Mouse (Mus musculus) bone marrow macrophage, adult 2 months (primary cell): ENCODE measurements around the gene Ipmk.

ENCODE experiments used
- CTCF ChIP-seq: IDR thresholded peaks from 2 replicates; pipeline ENCODE4 v1.5.1; 2012; ENCODE audit warnings: low read depth, mild to moderate bottlenecking, low read length, moderate library complexity
- POLR2A ChIP-seq: IDR thresholded peaks from 2 replicates; pipeline ENCODE4 v1.6.1; 2012; ENCODE audit warnings: mild to moderate bottlenecking, low read depth, low read length, borderline replicate concordance

- TF ChIP-seq CTCF (no peak), POLR2A (no peak)
These were observed 14.4 kb downstream of the Ipmk start for GRCm38 (mm10) chr10:71361836-71362562.
